Mouse (Mus musculus): ENCODE results near the gene Acadvl.
"Not testable (repeated sequence)": the region's sequence is repeated elsewhere in the genome, so short reads cannot be mapped to it uniquely, and the experiment has no call there.

The Acadvl gene

GRCm38 (mm10) chr11:70027397-70027796, 12.2 kb upstream of the Acadvl start:
- DNase-seq (ENCODE audit: low spot score in 2 of 2) = no peak

GRCm38 (mm10) chr11:70026689-70027088, 11.5 kb upstream of the Acadvl start:
- peak in 1 of 2 experiments; percentile 36 for DNase-seq (ENCODE audit: low spot score in 2 of 2)

DNA sequence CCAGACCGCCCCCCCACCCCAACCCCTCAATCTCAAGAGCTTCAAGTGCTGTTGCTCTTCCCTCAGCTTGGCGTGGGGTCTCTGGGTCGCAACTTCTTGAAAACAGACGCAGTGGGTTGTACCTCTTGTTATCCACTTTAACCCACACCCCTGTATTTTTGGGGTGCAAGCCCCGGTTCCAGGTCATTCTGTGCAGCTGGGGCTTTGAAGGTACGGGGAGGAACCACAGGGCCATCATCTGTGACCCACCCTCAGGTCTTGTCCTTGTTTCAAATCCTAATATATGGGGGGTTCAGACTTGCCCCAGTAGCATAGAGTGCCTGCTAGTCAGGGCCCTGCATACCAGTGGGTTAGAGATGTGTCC, 8.9 kb upstream of the Acadvl start:
- DNase-seq (ENCODE audit: low spot score in 2 of 2) = no peak

GRCm38 (mm10) chr11:70023481-70024150, 8.4 kb upstream of the Acadvl start:
- DNase-seq (ENCODE audit: low spot score in 2 of 2) = no peak

- peak; percentile 95 to 96 for DNase-seq (ENCODE audit: low spot score in 2 of 2)
These were observed 6.3 kb upstream of the Acadvl start for GRCm38 (mm10) chr11:70021264-70022132.

GRCm38 (mm10) chr11:70020731-70021263, 5.6 kb upstream of the Acadvl start:
- DNase-seq (ENCODE audit: low spot score in 2 of 2) = peak; percentile 46 to 65

GRCm38 (mm10) chr11:70020022-70020631, 4.9 kb upstream of the Acadvl start:
- DNase-seq (ENCODE audit: low spot score in 2 of 2) = no peak

GRCm38 (mm10) chr11:70019495-70020021, 4.3 kb upstream of the Acadvl start:
- no peak for DNase-seq (ENCODE audit: low spot score in 2 of 2)

GRCm38 (mm10) chr11:70018131-70018990, 3.1 kb upstream of the Acadvl start:
- DNase-seq (ENCODE audit: low spot score in 2 of 2) = no peak

- no peak for DNase-seq (ENCODE audit: low spot score in 2 of 2)
These were observed 2.1 kb upstream of the Acadvl start for GRCm38 (mm10) chr11:70017199-70017767.

GRCm38 (mm10) chr11:70016669-70017068, 1.5 kb upstream of the Acadvl start, which contains the start of gene Dlg4:
Gene Dlg4 (plus strand): TSS chr11:70016942.
- DNase-seq (ENCODE audit: low spot score in 2 of 2) = no peak

DNA sequence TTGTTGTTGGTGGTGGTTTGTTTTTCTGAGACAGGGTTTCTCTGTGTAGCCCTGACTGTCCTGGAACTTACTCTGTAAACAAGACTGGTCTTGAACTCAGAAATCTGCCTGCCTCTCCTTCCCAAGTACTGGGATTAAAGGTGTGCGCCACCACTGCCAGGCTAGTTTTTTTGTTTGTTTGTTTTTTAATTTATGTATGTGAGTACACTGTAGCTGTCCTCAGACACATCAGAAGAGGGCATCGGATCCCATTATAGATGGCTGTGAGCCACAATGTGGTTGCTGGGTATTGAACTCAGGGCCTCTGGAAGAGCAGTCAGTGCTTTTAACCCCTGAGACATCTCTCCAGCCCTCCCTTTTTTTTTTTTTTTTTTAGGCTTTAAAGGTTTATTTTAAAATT, 966 bp upstream of the Acadvl start:
- not testable (repeated sequence) for DNase-seq (ENCODE audit: low spot score in 2 of 2)

GRCm38 (mm10) chr11:70015677-70016076, 466 bp upstream of the Acadvl start:
- no peak for DNase-seq (ENCODE audit: low spot score in 2 of 2)

DNA sequence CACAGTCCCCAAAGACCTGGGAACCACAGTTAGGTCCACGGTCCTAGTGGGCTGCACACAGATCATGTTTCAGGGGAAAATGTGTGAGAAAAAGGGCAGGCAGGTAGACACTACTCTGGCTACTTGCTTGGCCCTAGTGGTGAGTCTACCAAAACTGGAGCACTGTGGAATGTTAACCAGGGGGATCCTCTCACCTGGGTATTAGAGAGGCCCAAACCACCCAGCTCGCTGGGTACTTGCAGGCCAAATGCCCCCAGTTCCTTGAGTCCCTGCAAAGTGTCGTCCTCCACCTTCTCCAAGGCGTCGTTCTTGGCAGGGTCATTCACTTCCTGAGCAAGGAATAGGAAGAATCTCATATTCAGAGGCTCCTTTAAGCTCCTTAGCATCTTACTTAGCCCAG, 1.2 kb downstream of the Acadvl start:
- no peak for DNase-seq (ENCODE audit: low spot score in 2 of 2)

GRCm38 (mm10) chr11:70013408-70013807, 1.8 kb downstream of the Acadvl start:
- no peak for DNase-seq (ENCODE audit: low spot score in 2 of 2)

DNA sequence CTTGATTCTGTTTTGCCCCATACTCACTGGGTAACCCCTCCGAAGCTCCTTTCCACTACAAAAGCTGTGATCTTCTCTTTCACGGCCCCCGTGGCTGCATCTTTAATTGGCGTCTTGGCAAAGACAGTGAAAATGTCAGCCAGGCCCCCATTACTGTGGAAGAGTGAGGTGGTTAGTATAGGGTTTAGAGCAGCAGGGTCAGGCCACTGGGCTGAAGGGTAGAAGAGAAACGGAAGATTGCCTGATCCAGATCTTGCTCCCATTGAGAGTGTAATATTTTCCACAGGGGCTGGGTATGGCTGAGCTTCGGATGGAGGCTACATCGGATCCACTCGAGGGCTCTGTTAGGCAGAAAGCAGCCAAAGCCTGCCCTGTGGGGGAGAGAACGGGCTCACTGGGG, 2.3 kb downstream of the Acadvl start:
- no peak for DNase-seq (ENCODE audit: low spot score in 2 of 2)

- DNase-seq (ENCODE audit: low spot score in 2 of 2) = no peak
These were observed 4.2 kb downstream of the Acadvl start for GRCm38 (mm10) chr11:70010961-70011360.

GRCm38 (mm10) chr11:70010548-70010947, 4.7 kb downstream of the Acadvl start:
- no peak for DNase-seq (ENCODE audit: low spot score in 2 of 2)

DNA sequence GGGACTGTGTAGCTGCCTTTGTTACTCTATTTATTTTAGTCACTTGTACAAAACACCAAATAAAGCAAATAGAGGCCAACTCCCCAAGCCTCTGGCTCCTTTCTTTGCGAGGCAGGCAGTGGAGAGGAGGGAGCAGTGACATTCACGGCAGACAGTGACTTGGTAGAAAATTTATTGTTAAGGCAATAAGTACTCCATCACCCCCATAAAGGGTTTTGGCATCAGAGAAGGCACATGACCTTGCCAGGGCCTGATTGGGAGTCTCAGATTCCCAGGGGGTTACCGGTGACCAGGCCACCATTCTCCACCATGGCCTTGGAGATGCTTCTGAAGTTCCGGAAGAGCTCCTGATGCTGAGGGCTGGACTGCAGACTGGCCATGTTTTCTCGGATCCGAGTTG, 5.2 kb downstream of the Acadvl start:
- DNase-seq (ENCODE audit: low spot score in 2 of 2) = no peak

- DNase-seq (ENCODE audit: low spot score in 2 of 2) = no peak
These were observed 9.7 kb downstream of the Acadvl start for GRCm38 (mm10) chr11:70005521-70005920.

GRCm38 (mm10) chr11:70002471-70002870, 12.7 kb downstream of the Acadvl start:
- DNase-seq (ENCODE audit: low spot score in 2 of 2) = no peak

All from urinary bladder, postnatal 36 days (tissue).